Comparison of ENCODE assay signal across 15 mouse cellular contexts in genomic region chr2:74734996-74735811, GRCm38 (mm10). TPM values are rescaled to one million over a fixed set of nuclear protein-coding genes. Genes with fewer than 3 reads are reported as not detected.
A peak's percentile ranks its signal among the peaks of the same experiment; 100 is the strongest.
DNase-seq lines count a peak whose midpoint lies in the region; ATAC-seq lines count a peak whose summit lies in the region.
"Had no signal": no experiment of that assay in that cellular context is flagged by ENCODE, and none has a peak within 500 bp of the region (broad histone marks: within the 10 kb centered on the region; RNA-seq: fewer than 3 reads in every experiment).

No protein-coding gene starts in this region.

- peak; percentile 47 for DNase-seq in embryo, embryonic 10 days (ENCODE audit: low spot score)
- DNase-seq in embryo, embryonic 9.5 days (ENCODE audit: extremely low spot score): no peak
- peak; percentile 42 for DNase-seq in liver, embryonic 11.5 days (ENCODE audit: low spot score)
- no peak for DNase-seq in frontal cortex, postnatal 10 days (ENCODE audit: low spot score in 2 of 2)
- no peak for DNase-seq in layer of hippocampus, adult 8-10 months (ENCODE audit: low spot score in 2 of 2)
- DNase-seq: kidney, adult 18-20 months; lung, adult 18-20 months had no signal

- H3K9me3 ChIP-seq in liver, embryonic 11.5 days (ENCODE audit: control insufficient read depth, low read length): no peaks in the 10 kb centered on the region
- H3K9me3 ChIP-seq in liver, embryonic 12.5 days (replicated peaks): no peaks in the 10 kb centered on the region
- H3K9me3 ChIP-seq in hindbrain, embryonic 15.5 days: no peaks in the 10 kb centered on the region
- no peaks in the 10 kb centered on the region for H3K9me3 ChIP-seq in neural tube, embryonic 12.5 days
- H3K9me3 ChIP-seq: midbrain, embryonic 12.5 days had no signal

- H3K4me2 ChIP-seq in liver, embryonic 11.5 days: no peak overlapping the region; the same call in 1 of the 2 replicates
- no peak overlapping the region for H3K4me2 ChIP-seq in liver, embryonic 12.5 days
- H3K4me2 ChIP-seq in hindbrain, embryonic 15.5 days: peak overlapping the region; percentile 57
- H3K4me2 ChIP-seq in neural tube, embryonic 12.5 days (replicated peaks): peak overlapping the region; percentile 96

- H3K9ac ChIP-seq in liver, embryonic 11.5 days (ENCODE audit: low read depth, low read length): no peak overlapping the region
- H3K9ac ChIP-seq in liver, embryonic 12.5 days: no peak overlapping the region
- peak overlapping the region; percentile 53 for H3K9ac ChIP-seq in hindbrain, embryonic 15.5 days
- peak overlapping the region; percentile 92 for H3K9ac ChIP-seq in neural tube, embryonic 12.5 days
- H3K9ac ChIP-seq: midbrain, embryonic 12.5 days had no signal

- H3K4me3 ChIP-seq in liver, embryonic 11.5 days (ENCODE audit: low read depth, low read length): no peak overlapping the region
- H3K4me3 ChIP-seq in liver, embryonic 12.5 days: no peak overlapping the region
- H3K4me3 ChIP-seq in hindbrain, embryonic 15.5 days: peak overlapping the region; percentile 43
- peak overlapping the region; percentile 47 for H3K4me3 ChIP-seq in neural tube, embryonic 12.5 days
- H3K4me3 ChIP-seq: left cerebral cortex, adult 2 months had no signal

- H3K27me3 ChIP-seq in liver, embryonic 11.5 days (replicated peaks; ENCODE audit: control insufficient read depth, insufficient read depth, low read length): peaks cover 100% of the 10 kb centered on the region
- H3K27me3 ChIP-seq in liver, embryonic 12.5 days (replicated peaks): peaks cover 100% of the 10 kb centered on the region
- H3K27me3 ChIP-seq in hindbrain, embryonic 15.5 days: peaks cover 38% of the 10 kb centered on the region
- no peaks in the 10 kb centered on the region for H3K27me3 ChIP-seq in neural tube, embryonic 12.5 days (replicated peaks)

- 6% methylated on average over 27 of the region's 27 CpGs for WGBS in liver, embryonic 11.5 days
- 5% methylated on average over 27 of the region's 27 CpGs for WGBS in liver, embryonic 12.5 days (ENCODE audit: insufficient replicate concordance)
- 1% methylated on average over 27 of the region's 27 CpGs for WGBS in hindbrain, embryonic 15.5 days
- WGBS in neural tube, embryonic 12.5 days: 3% methylated on average over 27 of the region's 27 CpGs

- no peaks in the 10 kb centered on the region; the same call in 1 of the 2 replicates for H3K4me1 ChIP-seq in liver, embryonic 11.5 days (replicated peaks; ENCODE audit: control insufficient read depth, insufficient read depth, low read length)
- no peaks in the 10 kb centered on the region for H3K4me1 ChIP-seq in liver, embryonic 12.5 days
- peaks cover 10% of the 10 kb centered on the region for H3K4me1 ChIP-seq in hindbrain, embryonic 15.5 days (replicated peaks)
- H3K4me1 ChIP-seq in neural tube, embryonic 12.5 days: peaks cover 92% of the 10 kb centered on the region

- H3K27ac ChIP-seq in liver, embryonic 11.5 days (ENCODE audit: low read depth, low read length): no peak overlapping the region
- H3K27ac ChIP-seq in liver, embryonic 12.5 days: no peak overlapping the region
- peak overlapping the region; percentile 91 for H3K27ac ChIP-seq in hindbrain, embryonic 15.5 days (replicated peaks)
- H3K27ac ChIP-seq in neural tube, embryonic 12.5 days: peak overlapping the region; percentile 99
- H3K27ac ChIP-seq: left cerebral cortex, adult 2 months; midbrain, embryonic 12.5 days had no signal

- no peak for ATAC-seq in liver, embryonic 11.5 days (replicated peaks; ENCODE audit: low FRiP score)
- ATAC-seq in liver, embryonic 12.5 days: no peak
- no peak for ATAC-seq in hindbrain, embryonic 15.5 days (ENCODE audit: low FRiP score, low read depth)
- ATAC-seq in neural tube, embryonic 12.5 days (ENCODE audit: low FRiP score, low read depth): no peak
- ATAC-seq: activated CD4-positive, CD25-positive, alpha-beta regulatory T cell, adult 4 months; forebrain, embryonic 14.5 days had no signal

- no peaks in the 10 kb centered on the region for H3K36me3 ChIP-seq in liver, embryonic 11.5 days (ENCODE audit: control insufficient read depth, insufficient read depth, low read length)
- H3K36me3 ChIP-seq in liver, embryonic 12.5 days: no peaks in the 10 kb centered on the region
- H3K36me3 ChIP-seq in hindbrain, embryonic 15.5 days: no peaks in the 10 kb centered on the region
- peaks cover 18% of the 10 kb centered on the region for H3K36me3 ChIP-seq in neural tube, embryonic 12.5 days
- H3K36me3 ChIP-seq: midbrain, embryonic 12.5 days had no signal

RNA-seq across cellular contexts. Expression of gene Gm28230, which starts 8.7 kb away (rescaled TPM):
- not detected in 2 replicates for polyA plus RNA-seq in liver, embryonic 11.5 days (2014; fragmentation: Nextera tagmentation; extraction: Ambion mirVana)
- not detected in 2 replicates for polyA plus RNA-seq in liver, embryonic 12.5 days (2016; fragmentation: Nextera tagmentation; extraction: Ambion mirVana)
- polyA plus RNA-seq in hindbrain, embryonic 15.5 days (2015; fragmentation: Nextera tagmentation; extraction: Ambion mirVana): 0.87 and 1.6 TPM in 2 replicates
- 6.9 and 9.1 TPM in 2 replicates for polyA plus RNA-seq in neural tube, embryonic 12.5 days (2016; fragmentation: Nextera tagmentation; extraction: Ambion mirVana)
- total RNA-seq in layer of hippocampus, adult 8-10 months (2022): not detected
- total RNA-seq: left cerebral cortex, adult 2 months had no signal
- polyA plus RNA-seq: activated CD4-positive, CD25-positive, alpha-beta regulatory T cell, adult 4 months; forebrain, embryonic 14.5 days; midbrain, embryonic 12.5 days; spleen, adult 2 months had no signal

RNA-seq across cellular contexts. Expression of gene Hoxd4, which starts 23.5 kb away (rescaled TPM):
- 0.14 and 0.18 TPM in 2 replicates for polyA plus RNA-seq in liver, embryonic 11.5 days (2014; fragmentation: Nextera tagmentation; extraction: Ambion mirVana)
- not detected in 2 replicates for polyA plus RNA-seq in liver, embryonic 12.5 days (2016; fragmentation: Nextera tagmentation; extraction: Ambion mirVana)
- polyA plus RNA-seq in hindbrain, embryonic 15.5 days (2015; fragmentation: Nextera tagmentation; extraction: Ambion mirVana): 2.7 and 3.3 TPM in 2 replicates
- polyA plus RNA-seq in neural tube, embryonic 12.5 days (2016; fragmentation: Nextera tagmentation; extraction: Ambion mirVana): 14.2 and 16.0 TPM in 2 replicates
- total RNA-seq in layer of hippocampus, adult 8-10 months (2022): not detected
- total RNA-seq: left cerebral cortex, adult 2 months had no signal
- polyA plus RNA-seq: activated CD4-positive, CD25-positive, alpha-beta regulatory T cell, adult 4 months; forebrain, embryonic 14.5 days; midbrain, embryonic 12.5 days had no signal

RNA-seq across cellular contexts. Expression of gene Hoxd3, which starts 23.5 kb away (rescaled TPM):
- 0.47 and 0.87 TPM in 2 replicates for polyA plus RNA-seq in liver, embryonic 11.5 days (2014; fragmentation: Nextera tagmentation; extraction: Ambion mirVana)
- polyA plus RNA-seq in liver, embryonic 12.5 days (2016; fragmentation: Nextera tagmentation; extraction: Ambion mirVana): 0.18 and 0.30 TPM in 2 replicates
- 49.4 and 51.8 TPM in 2 replicates for polyA plus RNA-seq in hindbrain, embryonic 15.5 days (2015; fragmentation: Nextera tagmentation; extraction: Ambion mirVana)
- polyA plus RNA-seq in neural tube, embryonic 12.5 days (2016; fragmentation: Nextera tagmentation; extraction: Ambion mirVana): 55.9 and 68.9 TPM in 2 replicates
- total RNA-seq in layer of hippocampus, adult 8-10 months (2022): not detected
- total RNA-seq: left cerebral cortex, adult 2 months had no signal
- polyA plus RNA-seq: activated CD4-positive, CD25-positive, alpha-beta regulatory T cell, adult 4 months; forebrain, embryonic 14.5 days; midbrain, embryonic 12.5 days; spleen, adult 2 months had no signal

RNA-seq across cellular contexts. Expression of gene Hoxd1, which starts 27.6 kb away (rescaled TPM):
- polyA plus RNA-seq in liver, embryonic 11.5 days (2014; fragmentation: Nextera tagmentation; extraction: Ambion mirVana): 0.11 TPM in 1 of 2 replicates, not detected in the other
- polyA plus RNA-seq in liver, embryonic 12.5 days (2016; fragmentation: Nextera tagmentation; extraction: Ambion mirVana): 0.07 TPM in 1 of 2 replicates, not detected in the other
- 1.2 and 2.4 TPM in 2 replicates for polyA plus RNA-seq in hindbrain, embryonic 15.5 days (2015; fragmentation: Nextera tagmentation; extraction: Ambion mirVana)
- 6.8 and 7.8 TPM in 2 replicates for polyA plus RNA-seq in neural tube, embryonic 12.5 days (2016; fragmentation: Nextera tagmentation; extraction: Ambion mirVana)
- total RNA-seq in layer of hippocampus, adult 8-10 months (2022): under 1 TPM in 2 of 4 experiments, not detected in 2; 0.17 to 0.27 TPM
- total RNA-seq: left cerebral cortex, adult 2 months had no signal
- polyA plus RNA-seq: activated CD4-positive, CD25-positive, alpha-beta regulatory T cell, adult 4 months; forebrain, embryonic 14.5 days; spleen, adult 2 months had no signal

RNA-seq across cellular contexts. Expression of gene Hoxd8, which starts 30.8 kb away (rescaled TPM):
- 0.82 and 1.2 TPM in 2 replicates for polyA plus RNA-seq in liver, embryonic 11.5 days (2014; fragmentation: Nextera tagmentation; extraction: Ambion mirVana)
- polyA plus RNA-seq in liver, embryonic 12.5 days (2016; fragmentation: Nextera tagmentation; extraction: Ambion mirVana): 0.11 and 0.14 TPM in 2 replicates
- 0.73 and 1.3 TPM in 2 replicates for polyA plus RNA-seq in hindbrain, embryonic 15.5 days (2015; fragmentation: Nextera tagmentation; extraction: Ambion mirVana)
- 20.8 and 21.4 TPM in 2 replicates for polyA plus RNA-seq in neural tube, embryonic 12.5 days (2016; fragmentation: Nextera tagmentation; extraction: Ambion mirVana)
- not detected for total RNA-seq in layer of hippocampus, adult 8-10 months (2022)
- total RNA-seq: left cerebral cortex, adult 2 months had no signal
- polyA plus RNA-seq: activated CD4-positive, CD25-positive, alpha-beta regulatory T cell, adult 4 months had no signal

Comparison
In these comparisons a context has a peak if more than half of its experiments do, and no peak if none do; other contexts are left out.
1. DNase-seq: peak in embryo, embryonic 10 days (single experiment) and liver, embryonic 11.5 days (single experiment); none in embryo, embryonic 9.5 days (single experiment), frontal cortex, postnatal 10 days (0 of 2) and layer of hippocampus, adult 8-10 months (0 of 2).
2. H3K27ac ChIP-seq: peak in hindbrain, embryonic 15.5 days (single experiment) and neural tube, embryonic 12.5 days (single experiment); none in liver, embryonic 11.5 days (single experiment) and liver, embryonic 12.5 days (single experiment).
3. H3K4me2 ChIP-seq: peak in hindbrain, embryonic 15.5 days (single experiment) and neural tube, embryonic 12.5 days (single experiment); none in liver, embryonic 11.5 days (single experiment) and liver, embryonic 12.5 days (single experiment).
4. H3K4me3 ChIP-seq: peak in hindbrain, embryonic 15.5 days (single experiment) and neural tube, embryonic 12.5 days (single experiment); none in liver, embryonic 11.5 days (single experiment) and liver, embryonic 12.5 days (single experiment).
5. H3K9ac ChIP-seq: peak in hindbrain, embryonic 15.5 days (single experiment) and neural tube, embryonic 12.5 days (single experiment); none in liver, embryonic 11.5 days (single experiment) and liver, embryonic 12.5 days (single experiment).
6. RNA of gene Hoxd3, which starts 23.5 kb away (polyA plus RNA-seq): 55.9 to 68.9 TPM in neural tube, embryonic 12.5 days and 49.4 to 51.8 TPM in hindbrain, embryonic 15.5 days; 0.47 to 0.87 TPM in liver, embryonic 11.5 days and 0.18 to 0.30 TPM in liver, embryonic 12.5 days; every median in the first group is over 10 times any median in the second.